Mouse (Mus musculus) cerebellum, adult 8-10 months (tissue): ENCODE results near the gene Clic4.

ENCODE experiments used
- DNase-seq: peaks from one replicate; pipeline ENCODE4 v3.0.0; 2022

The Clic4 gene

GRCm38 (mm10) chr4:135256536-135257450 lies 15.8 kb downstream of the Clic4 start:
- no peak for DNase-seq

DNA sequence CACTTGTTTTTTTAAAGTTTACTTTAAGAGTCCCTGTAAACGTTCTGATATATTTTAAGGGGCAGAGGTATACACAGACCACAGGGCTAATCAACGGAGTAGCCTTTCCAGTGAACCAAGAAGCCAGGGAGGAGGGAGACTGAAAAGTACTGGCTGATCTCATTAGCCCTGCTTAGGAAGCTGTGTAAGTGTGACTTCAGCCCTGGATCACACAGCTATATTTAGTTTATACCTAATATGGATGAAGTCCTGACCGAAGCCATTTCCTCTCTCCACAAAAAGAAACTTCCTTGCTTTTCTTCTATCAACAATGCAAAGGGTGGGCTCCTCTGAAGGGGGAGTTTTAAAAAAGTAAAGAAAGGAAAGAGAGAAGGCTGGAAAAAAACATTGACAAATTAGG lies 17.8 kb downstream of the Clic4 start:
- DNase-seq = no peak

DNA sequence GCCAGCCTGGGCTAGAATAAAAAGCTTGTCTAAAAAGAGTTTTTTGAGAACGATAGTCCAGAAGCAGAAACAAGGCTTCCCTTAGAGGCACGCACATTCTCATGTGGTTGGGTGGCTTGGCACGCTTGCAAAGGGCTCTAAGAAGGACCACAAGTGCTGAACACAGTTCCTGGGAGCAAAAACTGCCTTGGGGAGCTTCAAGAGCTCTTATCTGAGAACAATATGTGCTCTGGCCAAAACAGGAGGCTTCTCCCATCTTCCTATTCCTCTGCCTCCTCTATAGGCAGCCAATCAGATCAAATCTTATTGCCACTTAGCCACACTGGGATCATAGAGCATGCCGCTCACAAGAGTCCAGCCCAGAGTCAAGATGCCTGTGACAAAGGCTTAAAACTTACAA lies 18.3 kb downstream of the Clic4 start:
- no peak for DNase-seq

- DNase-seq = no peak
These were observed 19.2 kb downstream of the Clic4 start for GRCm38 (mm10) chr4:135253239-135254039.

DNA sequence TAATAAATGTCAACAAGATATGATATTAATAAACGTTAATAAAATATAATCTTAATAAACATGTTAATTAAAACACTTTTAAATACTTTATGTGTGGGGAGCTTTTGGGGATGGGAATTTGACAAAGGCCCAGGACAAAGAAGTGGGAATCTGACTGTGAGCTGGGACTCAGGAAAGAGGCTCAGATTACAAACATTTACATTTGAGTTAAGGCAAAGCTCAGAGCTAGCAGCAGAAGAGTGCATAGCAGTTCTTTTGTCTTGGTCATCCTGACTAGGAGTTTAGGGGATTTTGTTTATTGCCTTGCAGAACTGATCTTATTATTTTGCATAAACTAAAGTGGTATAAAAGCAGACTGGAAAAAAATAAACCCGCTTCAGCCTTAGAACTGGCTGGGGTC lies 20.8 kb downstream of the Clic4 start:
- no peak for DNase-seq

- DNase-seq = no peak
These were observed 24.2 kb downstream of the Clic4 start for GRCm38 (mm10) chr4:135248250-135249018.

GRCm38 (mm10) chr4:135246866-135247756 lies 25.5 kb downstream of the Clic4 start:
- no peak for DNase-seq

- no peak for DNase-seq
These were observed 26.2 kb downstream of the Clic4 start for GRCm38 (mm10) chr4:135246444-135246843.

- DNase-seq = no peak
These were observed 26.8 kb downstream of the Clic4 start for GRCm38 (mm10) chr4:135245841-135246240.

GRCm38 (mm10) chr4:135244335-135244734 lies 28.3 kb downstream of the Clic4 start:
- DNase-seq = no peak

DNA sequence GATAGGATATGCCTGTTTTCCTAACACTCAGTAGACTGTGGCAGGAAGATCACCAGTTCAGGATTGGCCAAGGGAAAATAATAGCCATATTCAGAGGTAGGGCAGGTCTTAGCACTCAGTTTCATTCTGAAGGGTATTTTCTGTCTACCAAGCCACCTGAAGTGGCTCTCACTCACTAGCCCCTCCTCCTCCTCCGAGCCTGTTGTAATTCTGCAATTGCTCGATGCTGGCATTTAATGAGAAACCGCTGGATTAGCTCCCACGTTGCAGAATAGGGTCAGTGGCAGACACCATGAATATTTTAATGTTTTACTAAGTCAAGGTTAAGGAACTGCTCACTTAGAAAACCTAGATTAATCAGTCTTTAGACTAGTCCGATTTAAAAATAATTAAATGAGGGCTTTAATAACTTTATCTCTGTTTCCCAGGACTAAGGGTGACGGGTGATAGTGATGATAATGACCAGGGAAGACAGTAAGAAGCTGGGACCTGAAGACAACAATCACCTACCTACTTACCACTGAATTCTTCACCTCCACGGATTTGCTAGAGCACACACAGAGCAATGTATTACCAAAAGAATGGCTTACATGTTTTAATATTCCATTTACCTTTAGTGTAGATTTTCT lies 29.6 kb downstream of the Clic4 start:
- DNase-seq = no peak

- DNase-seq = no peak
These were observed 30.2 kb downstream of the Clic4 start for GRCm38 (mm10) chr4:135242383-135242782.

GRCm38 (mm10) chr4:135241669-135242068 lies 30.9 kb downstream of the Clic4 start:
- DNase-seq = no peak

GRCm38 (mm10) chr4:135241106-135241505 lies 31.5 kb downstream of the Clic4 start:
- DNase-seq = no peak

GRCm38 (mm10) chr4:135240329-135240728 lies 32.3 kb downstream of the Clic4 start:
- no peak for DNase-seq

- DNase-seq = no peak
These were observed 33.7 kb downstream of the Clic4 start for GRCm38 (mm10) chr4:135238706-135239510.

DNA sequence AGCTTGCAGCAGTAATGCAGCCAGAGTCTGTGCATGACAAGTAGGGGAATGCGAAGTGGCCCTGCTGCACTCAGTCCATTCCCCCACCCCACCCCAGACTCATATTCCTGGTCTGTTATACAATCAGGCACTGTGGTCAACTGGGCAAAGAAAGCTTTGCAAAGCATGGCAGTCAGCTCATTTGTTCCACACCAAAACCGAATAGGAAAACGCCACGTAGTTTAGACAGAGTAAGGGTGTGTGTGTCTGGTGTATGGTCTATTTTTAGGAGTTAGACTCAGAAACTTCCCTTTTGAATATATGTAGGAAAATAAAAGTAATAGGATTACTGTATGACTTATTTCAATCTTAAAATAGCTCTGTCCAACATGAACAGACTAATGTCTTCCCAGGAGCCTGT lies 36.0 kb downstream of the Clic4 start:
- no peak for DNase-seq

DNA sequence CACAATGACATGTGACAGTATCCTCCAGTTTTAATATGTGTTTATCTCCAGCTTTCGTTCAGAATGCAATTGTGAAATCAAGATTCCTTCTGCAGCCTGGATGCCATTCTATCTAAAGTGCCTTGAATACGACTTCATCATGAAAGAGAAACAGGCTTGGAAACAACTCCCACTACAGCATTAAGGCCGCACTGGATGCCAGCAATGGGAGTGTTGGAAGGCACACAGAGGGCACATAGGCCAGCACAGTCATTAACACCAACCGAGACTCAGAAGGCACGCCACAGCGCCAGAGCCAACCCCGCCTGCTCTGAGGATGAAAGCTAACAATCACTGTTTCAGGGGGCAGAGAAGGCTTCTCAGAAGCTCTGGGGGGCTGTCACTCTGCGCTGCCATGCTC lies 37.1 kb downstream of the Clic4 start:
- no peak for DNase-seq

GRCm38 (mm10) chr4:135232563-135232962 lies 40.1 kb downstream of the Clic4 start:
- DNase-seq = no peak

DNA sequence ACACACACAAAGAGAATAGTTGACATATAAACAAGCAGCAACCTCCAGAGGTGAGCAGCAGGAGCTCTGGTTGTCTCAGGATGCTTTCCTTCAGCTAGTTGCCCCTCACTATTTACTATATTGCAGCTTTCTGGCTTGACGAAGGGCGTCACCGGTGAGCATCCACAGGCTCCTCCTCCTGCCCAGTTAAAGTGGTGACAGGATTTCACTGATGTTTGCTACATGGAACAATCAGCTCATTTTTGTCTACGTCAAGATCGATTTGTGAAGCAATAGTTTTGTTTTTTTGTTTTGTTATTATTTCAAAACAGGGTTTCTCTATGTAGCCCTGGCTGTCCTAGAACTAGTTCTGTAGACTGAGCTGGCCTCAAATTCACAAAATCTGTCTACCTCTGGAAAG lies 41.1 kb downstream of the Clic4 start:
- no peak for DNase-seq

DNA sequence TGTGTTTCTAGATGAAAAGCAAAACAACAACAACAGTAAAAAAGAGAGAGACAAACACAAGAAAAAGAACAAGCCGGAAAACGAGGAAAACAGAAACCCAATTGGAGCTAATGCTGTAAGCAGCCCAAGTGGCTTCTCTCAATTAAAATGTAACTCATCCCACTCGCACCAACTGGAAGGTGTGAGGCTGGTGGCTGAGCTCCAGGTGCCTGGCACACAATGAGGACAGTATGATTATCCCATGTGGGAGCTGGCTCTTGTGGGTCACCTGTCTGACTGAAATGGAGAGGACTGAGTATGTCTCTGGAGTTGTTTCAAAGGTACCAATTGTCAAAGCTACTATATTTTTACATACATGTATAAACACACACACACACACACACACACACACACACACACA lies 41.5 kb downstream of the Clic4 start:
- DNase-seq = no peak
